Mouse (Mus musculus) gonadal fat pad, adult 2 months (tissue): ENCODE measurements around the gene Ptk6. TPM values are rescaled to one million over a fixed set of nuclear protein-coding genes. Genes with fewer than 3 reads are reported as not detected.

Experiments used
- polyA plus RNA-seq: library from polyadenylated mRNA; depleted of rRNA; stranded (reverse); fragments of >200 nt; gene quantifications from 2 replicates; pipeline ENCODE4 v1.2.3, GENCODE M21; 2012; rRNA removed

The Ptk6 gene
- polyA plus RNA-seq, 1 experiment = 0.05 TPM

Other genes starting within 250 kb of the Ptk6 start
- gene Nkain4, start 248.1 kb downstream of the Ptk6 start, polyA plus RNA-seq = 28.8 and 29.0 TPM in 2 replicates
- gene Arfgap1, start 235.6 kb downstream of the Ptk6 start, polyA plus RNA-seq = 85.3 and 109 TPM in 2 replicates
- gene Col20a1, start 216.3 kb downstream of the Ptk6 start, polyA plus RNA-seq = 1.4 and 1.5 TPM in 2 replicates
- gene Chrna4, start 159.2 kb downstream of the Ptk6 start, polyA plus RNA-seq = 0.07 and 0.15 TPM in 2 replicates
- 0.07 and 0.13 TPM in 2 replicates for gene Kcnq2, start 67.5 kb downstream of the Ptk6 start, polyA plus RNA-seq
- gene Eef1a2, start 45.8 kb downstream of the Ptk6 start, polyA plus RNA-seq = 0.78 TPM in 1 of 2 replicates, not detected in the other
- 96.9 and 106 TPM in 2 replicates for gene Ppdpf, start 15.5 kb downstream of the Ptk6 start, polyA plus RNA-seq
- gene Srms, start 10.4 kb upstream of the Ptk6 start, polyA plus RNA-seq = 0.81 and 1.2 TPM in 2 replicates
- 1.8 and 2.7 TPM in 2 replicates for gene Fndc11, start 17.2 kb upstream of the Ptk6 start, polyA plus RNA-seq
- gene Helz2, start 39.2 kb upstream of the Ptk6 start, polyA plus RNA-seq = 12.1 and 15.8 TPM in 2 replicates
- gene Gmeb2, start 85.2 kb upstream of the Ptk6 start, polyA plus RNA-seq = 13.5 and 14.6 TPM in 2 replicates
- gene Stmn3, start 111.7 kb upstream of the Ptk6 start, polyA plus RNA-seq = 0.12 and 0.14 TPM in 2 replicates
- gene Rtel1, start 117.0 kb upstream of the Ptk6 start, polyA plus RNA-seq = 43.5 and 57.6 TPM in 2 replicates
- 35.0 and 35.7 TPM in 2 replicates for gene Zgpat, start 162.1 kb upstream of the Ptk6 start, polyA plus RNA-seq
- 33.4 and 37.9 TPM in 2 replicates for gene Arfrp1, start 162.6 kb upstream of the Ptk6 start, polyA plus RNA-seq
- gene Lime1, start 177.3 kb upstream of the Ptk6 start, polyA plus RNA-seq = 38.2 and 50.2 TPM in 2 replicates